Mouse (Mus musculus) ES-E14 (cell line): ENCODE data around the gene Slamf9.

ENCODE experiments used
- CHD2 ChIP-seq: IDR thresholded peaks from 2 replicates; pipeline ENCODE4 v1.6.1; 2014; ENCODE audit warnings: mild to moderate bottlenecking, low read depth, low read length, inconsistent platforms
- HCFC1 ChIP-seq: IDR thresholded peaks from 2 replicates; pipeline ENCODE4 v1.6.1; 2012; ENCODE audit warnings: low read length, inconsistent platforms, borderline replicate concordance; ENCODE audit not compliant: insufficient read depth
- MAFK ChIP-seq: IDR thresholded peaks from 2 replicates; pipeline ENCODE4 v1.6.1; 2014; ENCODE audit warnings: mild to moderate bottlenecking, low read depth, low read length, inconsistent platforms; ENCODE audit not compliant: insufficient read depth
- ZC3H11A ChIP-seq: IDR thresholded peaks from 2 replicates; pipeline ENCODE4 v1.6.1; 2012; ENCODE audit warnings: low read depth, mild to moderate bottlenecking, inconsistent platforms, low read length, borderline replicate concordance
- ZNF384 ChIP-seq: IDR thresholded peaks from 2 replicates; pipeline ENCODE4 v1.6.1; 2012; ENCODE audit warnings: low read depth, low read length, inconsistent platforms

GRCm38 (mm10) chr1:172468301-172468877 is 6.8 kb upstream of the Slamf9 start:
- TF ChIP-seq ZC3H11A (no peak), HCFC1 (no peak), MAFK (no peak), ZNF384 (no peak), CHD2 (no peak)
